Mouse (Mus musculus) layer of hippocampus, adult 18-20 months (tissue): ENCODE data around the gene Cwc27. TPM values are rescaled to one million over a fixed set of nuclear protein-coding genes. Genes with fewer than 3 reads are reported as not detected.

Source experiments
- DNase-seq, 2 experiments: peaks; one replicate each; pipeline ENCODE4 v3.0.0; 2022; ENCODE audit warnings: low spot score in 2 of 2
- total RNA-seq, 2 experiments: library from RNA; stranded (reverse); gene quantifications; 2 replicates each; pipeline ENCODE4 v1.2.3; 2021

Cwc27 gene
- total RNA-seq, 2 experiments from 2014 or later, result 15.7 to 15.9 TPM

DNA sequence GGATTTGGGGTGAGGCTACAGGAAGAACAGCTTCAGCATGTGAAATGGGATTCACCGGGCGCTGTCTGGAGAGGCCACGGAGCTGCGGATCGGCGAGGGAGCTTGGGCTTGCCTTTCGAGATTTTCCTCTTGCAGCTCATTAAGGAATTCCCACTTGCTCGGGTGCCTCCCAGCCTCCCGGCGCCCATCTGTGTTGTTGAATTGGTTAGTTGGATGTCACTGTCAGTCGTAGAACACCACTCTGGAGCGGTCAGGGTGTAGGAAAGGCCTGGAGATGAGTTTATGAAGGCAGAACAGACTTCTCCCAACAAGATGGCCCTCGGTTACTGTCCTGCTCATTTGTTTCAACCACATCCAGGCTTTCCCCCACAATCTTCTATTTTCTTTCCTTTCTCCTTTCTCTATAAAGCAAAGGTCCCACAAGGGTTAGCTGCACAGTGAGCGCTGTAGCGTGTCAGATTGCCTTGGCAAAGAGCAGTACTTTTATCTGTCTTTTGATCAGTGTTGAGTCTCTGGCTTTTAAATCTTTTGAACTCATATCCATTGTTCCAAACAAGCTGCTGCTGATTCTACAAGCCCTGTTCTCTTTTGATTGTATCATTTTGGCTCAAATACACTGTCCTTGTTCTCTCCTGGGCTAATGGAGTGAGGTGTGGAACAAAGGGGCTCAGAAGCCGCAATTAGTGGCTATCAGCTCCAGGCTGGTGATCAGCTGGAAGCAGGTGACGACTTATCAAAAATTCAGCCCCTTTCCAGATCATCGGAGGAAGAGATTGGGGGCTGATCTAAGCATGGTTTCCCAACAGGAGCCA lies 200.7 kb downstream of the Cwc27 start:
- peak in 1 of 2 experiments; percentile 19 for DNase-seq

GRCm38 (mm10) chr13:104615111-104615510 lies 201.8 kb downstream of the Cwc27 start:
- no peak for DNase-seq

GRCm38 (mm10) chr13:104611296-104611695 lies 205.6 kb downstream of the Cwc27 start:
- no peak for DNase-seq

GRCm38 (mm10) chr13:104610210-104611111 lies 206.5 kb downstream of the Cwc27 start:
- no peak for DNase-seq

GRCm38 (mm10) chr13:104608516-104608915 lies 208.4 kb downstream of the Cwc27 start:
- no peak for DNase-seq

DNA sequence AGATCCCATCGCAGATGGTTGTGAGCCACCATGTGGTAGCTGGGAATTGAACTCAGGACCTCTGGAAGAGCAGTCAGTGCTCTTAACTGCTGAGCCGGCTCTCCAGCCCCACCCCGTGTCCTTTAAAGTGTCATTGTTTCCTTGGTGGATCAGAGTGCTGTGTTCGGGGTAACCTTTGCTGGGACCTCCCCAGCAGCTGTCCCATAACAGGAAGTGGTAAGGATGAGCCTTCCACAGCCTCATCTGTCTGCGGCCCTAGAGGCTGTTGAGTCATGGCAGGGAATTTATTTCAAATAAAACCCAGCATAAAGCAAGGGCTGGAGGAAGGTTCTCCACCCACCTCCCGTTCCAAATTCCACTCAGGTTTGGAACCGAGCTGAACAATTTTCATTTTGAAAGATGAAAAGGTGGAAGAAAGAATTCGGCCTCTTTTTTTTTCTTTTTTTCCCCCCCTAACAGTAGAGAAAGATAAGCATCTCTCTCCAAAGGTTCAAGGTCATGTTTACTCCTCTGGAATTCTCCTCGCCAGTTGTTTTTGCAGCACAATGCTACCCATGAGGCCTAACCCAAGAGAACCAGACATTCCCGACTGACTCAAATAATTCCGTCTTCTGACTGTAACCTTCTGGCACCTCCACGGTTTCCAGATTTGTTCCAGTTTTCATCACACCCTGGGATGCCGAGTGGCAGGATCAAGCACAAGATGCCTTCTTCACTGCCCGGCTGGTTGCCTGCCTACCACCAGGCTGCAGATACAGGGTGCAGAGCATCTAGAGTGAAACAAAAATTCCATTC lies 210.0 kb downstream of the Cwc27 start:
- no peak for DNase-seq

DNA sequence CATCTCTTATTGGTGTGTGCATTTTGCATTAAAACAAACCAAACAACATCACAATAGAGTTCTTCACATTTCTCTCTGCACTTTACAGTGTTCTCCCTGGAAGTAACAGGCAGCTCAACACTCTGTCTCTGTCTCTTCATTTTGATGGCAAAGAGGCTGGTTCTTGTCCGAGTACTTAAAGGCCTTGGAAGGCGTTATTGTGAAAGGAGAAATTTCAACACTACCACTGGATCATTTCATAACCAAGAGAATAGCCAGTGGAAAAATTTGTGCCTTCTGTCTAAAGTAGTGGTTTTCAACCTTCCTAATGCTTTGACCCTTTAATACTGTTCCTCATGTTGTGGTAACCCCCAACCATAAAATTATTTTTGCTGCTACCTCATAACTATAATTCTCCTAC lies 211.8 kb downstream of the Cwc27 start:
- no peak for DNase-seq

- DNase-seq, result no peak
These were observed 214.7 kb downstream of the Cwc27 start for GRCm38 (mm10) chr13:104602197-104602596.

GRCm38 (mm10) chr13:104601783-104602182 lies 215.2 kb downstream of the Cwc27 start:
- no peak for DNase-seq

- no peak for DNase-seq
These were observed 220.7 kb downstream of the Cwc27 start for GRCm38 (mm10) chr13:104596199-104596598.

DNA sequence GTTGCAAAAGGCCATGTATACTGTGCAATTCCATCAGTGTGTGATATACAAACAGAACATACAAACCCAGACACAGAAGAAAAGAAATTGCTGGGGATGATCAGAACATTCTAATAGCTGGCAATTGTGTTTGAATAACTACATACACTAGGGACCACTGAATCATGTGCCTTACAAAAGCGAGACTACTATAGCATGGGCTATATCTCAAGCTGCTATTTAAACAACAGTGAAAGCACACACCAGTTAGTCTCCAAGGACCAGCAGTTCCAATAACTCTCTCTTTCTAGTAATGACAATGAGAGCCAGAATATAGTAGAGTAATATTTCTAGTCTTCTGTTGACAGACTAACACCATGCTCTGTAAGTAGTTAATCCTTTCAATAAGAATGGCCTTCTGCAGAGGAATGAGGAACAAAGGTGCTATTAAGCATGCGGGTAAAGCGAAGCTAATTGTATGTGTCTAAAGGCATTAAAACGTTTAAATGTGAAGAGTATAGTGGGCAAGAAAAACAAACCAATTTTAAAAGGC lies 222.1 kb downstream of the Cwc27 start:
- DNase-seq, result no peak

DNA sequence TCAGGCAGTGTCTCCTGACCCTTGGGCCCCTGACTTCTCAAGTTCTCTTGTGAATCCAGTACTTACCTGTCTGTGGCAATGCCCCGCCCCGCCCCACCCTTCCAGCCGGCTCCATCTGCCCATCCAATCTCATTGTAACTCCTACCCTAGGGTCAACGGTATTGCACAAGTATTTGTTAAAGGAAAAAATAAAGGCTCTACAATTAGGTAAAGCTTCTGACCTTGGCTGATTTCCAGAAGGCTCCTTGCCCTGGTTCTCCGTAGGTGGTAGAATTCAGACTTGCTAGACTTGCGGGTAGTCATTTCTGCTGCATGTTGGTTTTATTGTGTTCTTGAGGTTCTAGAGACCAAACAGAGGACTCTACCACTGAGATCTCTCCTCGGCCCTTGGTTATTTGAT lies 226.0 kb downstream of the Cwc27 start:
- DNase-seq, result no peak

GRCm38 (mm10) chr13:104590097-104590607 lies 226.8 kb downstream of the Cwc27 start:
- DNase-seq, result no peak

DNA sequence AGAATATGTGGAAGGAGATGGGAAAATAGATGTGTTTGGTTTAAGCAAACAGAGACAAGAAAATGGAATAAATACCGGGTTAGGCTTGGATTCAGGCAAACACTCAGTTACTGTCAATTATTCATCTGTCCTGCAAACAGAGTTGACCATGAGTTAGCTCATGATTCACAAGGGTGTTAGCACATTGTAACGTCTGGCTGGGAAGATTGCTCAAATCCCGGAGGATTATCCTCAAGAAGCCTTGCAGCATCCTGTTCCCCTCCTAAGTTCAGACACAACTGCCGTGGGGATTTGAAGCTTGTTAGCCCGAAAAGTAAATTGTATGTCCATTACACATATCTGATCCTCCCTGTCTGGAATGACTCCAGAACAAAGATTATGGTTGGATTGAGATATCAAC lies 228.6 kb downstream of the Cwc27 start:
- no peak for DNase-seq

Other genes starting within 250 kb of the Cwc27 start
- 10 to 100 TPM; 20.9 to 21.8 TPM for gene Srek1ip1, start 24.7 kb downstream of the Cwc27 start, total RNA-seq
- not detected for gene Shisal2b, start 46.8 kb upstream of the Cwc27 start, total RNA-seq
- gene Rgs7bp, start 237.8 kb upstream of the Cwc27 start, total RNA-seq, result 100 to 1,000 TPM; 150 to 153 TPM